Mouse (Mus musculus) midbrain, embryonic 14.5 days (tissue): ENCODE results near the gene Pdk1. TPM values are rescaled to one million over a fixed set of nuclear protein-coding genes. Genes with fewer than 3 reads are reported as not detected.

Experiments
- ATAC-seq: fragments of 200-750 bp; cut with Nextera tagmentation; 2 replicates; pipeline ENCODE4 v1.8.0; 2017; ENCODE audit warnings: moderate number of reproducible peaks, moderate library complexity; ENCODE audit not compliant: low FRiP score, low TSS enrichment
- DNase-seq: peaks from one replicate; pipeline ENCODE4 v3.0.0-alpha.2; 2015
- H3K27ac ChIP-seq: fragments of 300-500 bp; sonication (generic); replicated peaks from 2 replicates; pipeline ENCODE4 v1.5.1; 2014; ENCODE audit warnings: mild to moderate bottlenecking, low read depth, low read length, moderate library complexity
- H3K27me3 ChIP-seq: fragments of 300-500 bp; sonication (generic); 2 replicates; pipeline ENCODE4 v1.6.1; 2014; ENCODE audit warnings: low read length, control low read depth, mixed read lengths; ENCODE audit not compliant: control insufficient read depth, insufficient read depth
- H3K36me3 ChIP-seq: fragments of 300-500 bp; sonication (generic); 2 replicates; pipeline ENCODE4 v1.6.1; 2014; ENCODE audit warnings: low read length, control low read depth; ENCODE audit not compliant: control insufficient read depth, insufficient read depth
- H3K4me1 ChIP-seq: fragments of 300-500 bp; sonication (generic); 2 replicates; pipeline ENCODE4 v1.6.1; 2014; ENCODE audit warnings: mild to moderate bottlenecking, antibody characterized with exemption, low read length, control low read depth; ENCODE audit not compliant: control insufficient read depth, insufficient read depth
- H3K4me2 ChIP-seq: fragments of 300-500 bp; sonication (generic); 2 replicates; pipeline ENCODE4 v1.6.1; 2014; ENCODE audit warnings: mild to moderate bottlenecking, low read length, moderate library complexity
- H3K4me3 ChIP-seq: fragments of 300-500 bp; sonication (generic); replicated peaks from 2 replicates; pipeline ENCODE4 v1.5.1; 2014; ENCODE audit warnings: low read depth, low read length
- H3K9ac ChIP-seq: fragments of 300-500 bp; sonication (generic); replicated peaks from 2 replicates; pipeline ENCODE4 v1.6.1; 2014; ENCODE audit warnings: mild to moderate bottlenecking, low read length, moderate library complexity
- H3K9me3 ChIP-seq: fragments of 300-500 bp; sonication (generic); 2 replicates; pipeline ENCODE4 v1.6.1; 2016; ENCODE audit warnings: low read length, control low read depth, mixed read lengths; ENCODE audit not compliant: control insufficient read depth
- WGBS: fragments of 180-500 bp; shearing (Covaris S2); extraction: QIAGEN DNeasy Blood & Tissue Kit; methylation state at CpG from one replicate; pipeline ENCODE4 v1.1.7; 2014; 5-methylcytosine and 5-hydroxymethylcytosine counted together
- polyA plus RNA-seq: library from polyadenylated mRNA; unstranded; fragments of >200 nt; fragmentation: Nextera tagmentation; extraction: Ambion mirVana; gene quantifications from 2 replicates; pipeline ENCODE4 v1.2.1, GENCODE M21; 2014

The Pdk1 gene
- polyA plus RNA-seq, 1 experiment from 2014 or later = 23.2 TPM

GRCm38 (mm10) chr2:71937649-71938308 lies 64.8 kb downstream of the Pdk1 start:
- no peaks in the 10 kb centered on the region for H3K9me3 ChIP-seq
- H3K4me1 ChIP-seq = no peaks in the 10 kb centered on the region
- no peaks in the 10 kb centered on the region for H3K27me3 ChIP-seq
- no peak overlapping the region for H3K4me3 ChIP-seq
- WGBS = 62% methylated on average over 3 of the region's 3 CpGs
- no peak overlapping the region for H3K9ac ChIP-seq
- H3K36me3 ChIP-seq = no peaks in the 10 kb centered on the region
- ATAC-seq (no peak), DNase-seq (peak; percentile 60)
- no peak overlapping the region for H3K4me2 ChIP-seq
- no peak overlapping the region for H3K27ac ChIP-seq

DNA sequence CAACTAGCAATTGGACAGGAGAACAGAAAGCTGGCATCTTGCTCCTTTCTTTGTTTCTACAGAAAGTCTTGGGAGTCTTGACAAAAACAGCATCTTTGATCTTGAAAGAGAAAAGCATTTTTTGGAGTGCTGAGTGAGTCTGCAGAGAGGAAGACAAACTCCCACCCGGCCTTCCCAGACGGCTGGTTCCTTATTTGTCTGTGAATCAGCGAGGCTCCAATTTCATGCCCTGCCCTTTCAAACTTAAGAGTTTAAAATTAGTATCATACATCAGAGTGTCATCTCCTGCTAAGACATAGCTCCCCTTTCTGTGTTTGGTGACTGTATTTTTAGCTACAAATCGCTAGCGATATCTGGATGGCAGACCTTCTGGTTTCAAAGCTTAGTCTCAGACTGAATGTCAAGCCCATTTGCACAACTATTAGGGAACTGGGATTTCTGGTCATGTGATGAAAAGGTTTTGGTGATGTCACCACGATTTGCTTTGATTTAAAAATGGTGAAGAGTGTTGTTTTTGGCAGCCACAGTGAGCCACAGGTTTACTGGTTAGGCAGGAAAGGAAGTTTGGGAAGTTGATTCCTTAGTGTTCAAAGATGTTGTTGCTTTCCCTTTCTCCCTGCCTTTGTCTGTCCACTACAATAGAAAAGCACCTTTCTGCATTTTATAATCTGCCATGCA lies 65.8 kb downstream of the Pdk1 start:
- Histone ChIP-seq H3K9ac (no peak overlapping the region), H3K36me3 (no peaks in the 10 kb centered on the region), H3K4me2 (no peak overlapping the region), H3K27me3 (no peaks in the 10 kb centered on the region), H3K9me3 (no peaks in the 10 kb centered on the region), H3K4me1 (no peaks in the 10 kb centered on the region), H3K4me3 (no peak overlapping the region), H3K27ac (no peak overlapping the region)
- ATAC-seq = no peak
- WGBS = 66% methylated on average over 6 of the region's 6 CpGs
- no peak for DNase-seq

GRCm38 (mm10) chr2:71941005-71941720 lies 68.1 kb downstream of the Pdk1 start:
- no peaks in the 10 kb centered on the region for H3K4me1 ChIP-seq
- ATAC-seq (no peak), DNase-seq (no peak)
- WGBS = 94% methylated on average over 3 of the region's 3 CpGs
- H3K27ac ChIP-seq = no peak overlapping the region
- no peak overlapping the region for H3K4me3 ChIP-seq
- H3K4me2 ChIP-seq = no peak overlapping the region
- no peaks in the 10 kb centered on the region for H3K36me3 ChIP-seq
- no peaks in the 10 kb centered on the region for H3K27me3 ChIP-seq
- no peaks in the 10 kb centered on the region for H3K9me3 ChIP-seq
- H3K9ac ChIP-seq = no peak overlapping the region

DNA sequence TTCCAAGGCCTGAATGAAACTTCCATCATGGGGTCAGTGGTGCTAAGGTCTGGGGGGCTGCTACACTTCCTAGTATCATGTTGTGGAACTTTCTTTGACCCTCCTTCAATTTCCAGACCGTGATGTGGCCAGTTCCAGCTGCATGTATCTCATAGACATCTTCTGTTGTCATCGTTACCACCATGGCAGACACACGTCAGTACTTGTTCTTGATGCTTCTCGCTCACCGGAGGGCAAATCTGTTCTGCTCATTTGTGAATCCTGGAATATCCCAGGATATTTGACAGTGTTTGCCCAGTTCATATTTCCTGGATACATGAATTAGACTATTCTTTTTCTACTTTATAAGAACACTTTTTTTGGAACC lies 68.7 kb downstream of the Pdk1 start:
- no peak overlapping the region for H3K27ac ChIP-seq
- H3K9ac ChIP-seq = no peak overlapping the region
- DNase-seq = no peak
- no peaks in the 10 kb centered on the region for H3K4me1 ChIP-seq
- no peaks in the 10 kb centered on the region for H3K27me3 ChIP-seq
- 92% methylated on average over 5 of the region's 5 CpGs for WGBS
- no peak for ATAC-seq
- no peak overlapping the region for H3K4me2 ChIP-seq
- H3K4me3 ChIP-seq = no peak overlapping the region
- H3K36me3 ChIP-seq = no peaks in the 10 kb centered on the region
- no peaks in the 10 kb centered on the region for H3K9me3 ChIP-seq

DNA sequence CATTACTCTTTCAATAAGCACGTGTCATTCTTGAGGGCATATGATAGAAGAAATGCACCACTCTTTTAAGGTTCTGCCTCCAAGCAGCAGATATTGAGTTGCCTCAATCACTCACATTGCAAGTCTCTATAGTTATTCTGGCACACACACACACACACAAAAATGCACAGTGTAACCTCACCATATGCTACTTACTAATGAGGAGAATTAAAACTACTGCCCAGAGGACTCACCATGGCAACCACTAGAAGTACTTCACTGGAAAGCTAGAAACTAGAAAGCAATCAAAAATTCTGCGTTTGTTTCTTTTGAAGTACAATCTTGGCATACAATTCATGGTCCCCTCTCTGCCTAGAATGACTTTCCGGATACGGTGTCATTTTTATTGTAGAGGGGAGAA lies 78.2 kb downstream of the Pdk1 start:
- WGBS = 80% methylated on average over 4 of the region's 4 CpGs
- Histone ChIP-seq H3K4me3 (no peak overlapping the region), H3K36me3 (no peaks in the 10 kb centered on the region), H3K9ac (no peak overlapping the region), H3K27me3 (no peaks in the 10 kb centered on the region), H3K4me1 (no peaks in the 10 kb centered on the region), H3K4me2 (no peak overlapping the region), H3K27ac (no peak overlapping the region), H3K9me3 (no peaks in the 10 kb centered on the region)
- no peak for DNase-seq
- no peak for ATAC-seq

Other genes starting within 250 kb of the Pdk1 start
- 15.9 and 21.6 TPM in 2 replicates for gene Itga6, start 127.6 kb upstream of the Pdk1 start, polyA plus RNA-seq
- 18.3 and 25.6 TPM in 2 replicates for gene Rapgef4, start 108.0 kb downstream of the Pdk1 start, polyA plus RNA-seq